Mouse (Mus musculus): ENCODE measurements around the gene Nfil3.

GRCm38 (mm10) chr13:52974676-52975075 is 6.2 kb downstream of the Nfil3 start:
- TF ChIP-seq CTCF (IDR thresholded peaks at IDR 0.05 in 2 of 3, conservative IDR thresholded peaks at IDR 0.05 in 1 of 3; ENCODE audit: control insufficient read depth in 1 of 3, insufficient read depth in 1 of 3, low read depth in 2 of 3, low read length in 3 of 3, poor library complexity in 1 of 3, severe bottlenecking in 1 of 3) (no peak), POLR2A (IDR thresholded peaks at IDR 0.05; ENCODE audit: control insufficient read depth in 1 of 2, insufficient read depth in 1 of 2, low read depth in 1 of 2, low read length in 2 of 2, poor library complexity in 1 of 2) (no peak), TAL1 (IDR thresholded peaks at IDR 0.05; ENCODE audit: low read length) (no peak), MAX (IDR thresholded peaks at IDR 0.05; ENCODE audit: low read length) (no peak), TCF12 (IDR thresholded peaks at IDR 0.05; ENCODE audit: low read depth, low read length) (no peak), KAT2A (conservative IDR thresholded peaks at IDR 0.05; ENCODE audit: low read depth, low read length) (no peak), MAFK (IDR thresholded peaks at IDR 0.05; ENCODE audit: borderline replicate concordance, low read depth, low read length) (no peak), GATA1 (IDR thresholded peaks at IDR 0.05; ENCODE audit: low read depth, low read length) (no peak), RCOR1 (IDR thresholded peaks at IDR 0.05; ENCODE audit: low read depth, low read length) (no peak), EP300 (IDR thresholded peaks at IDR 0.05; ENCODE audit: low read depth in 1 of 2, low read length in 2 of 2) (no peak), MXI1 (IDR thresholded peaks at IDR 0.05; ENCODE audit: low read depth, low read length) (no peak)
